Mouse (Mus musculus) cerebellum, postnatal 4 days (tissue): Measurements from ENCODE around the gene Dusp10.
A peak's percentile ranks its signal among the peaks of the same experiment; 100 is the strongest.

Source experiments
- DNase-seq, 2 experiments: peaks; one replicate each; pipeline ENCODE4 v3.0.0; 2022; ENCODE audit warnings: low spot score in 2 of 2, mixed read lengths in 1 of 2

The Dusp10 gene

GRCm38 (mm10) chr1:184030070-184030802 lies 17.1 kb downstream of the Dusp10 start:
- no peak for DNase-seq

- DNase-seq, result no peak
These were observed 19.7 kb downstream of the Dusp10 start for GRCm38 (mm10) chr1:184032682-184033389.

- peak in 1 of 2 experiments; percentile 48 for DNase-seq
These were observed 20.4 kb downstream of the Dusp10 start for GRCm38 (mm10) chr1:184033390-184034010.

GRCm38 (mm10) chr1:184034011-184034557 lies 21.0 kb downstream of the Dusp10 start, which contains the start of gene 1700056E22Rik:
1700056E22Rik (minus strand) TSS chr1:184034301.
- DNase-seq, result peak; percentile 95 to 97

- peak in 1 of 2 experiments; percentile 28 for DNase-seq
These were observed 21.7 kb downstream of the Dusp10 start for GRCm38 (mm10) chr1:184034741-184035181.

- peak in 1 of 2 experiments; percentile 11 for DNase-seq
These were observed 22.3 kb downstream of the Dusp10 start for GRCm38 (mm10) chr1:184035346-184035903.

GRCm38 (mm10) chr1:184037802-184038201 lies 24.7 kb downstream of the Dusp10 start:
- no peak for DNase-seq

- DNase-seq, result no peak
These were observed 26.2 kb downstream of the Dusp10 start for GRCm38 (mm10) chr1:184039301-184039700.

GRCm38 (mm10) chr1:184040181-184040580 lies 27.1 kb downstream of the Dusp10 start:
- DNase-seq, result no peak

- no peak for DNase-seq
These were observed 27.8 kb downstream of the Dusp10 start for GRCm38 (mm10) chr1:184040906-184041305.

- no peak for DNase-seq
These were observed 28.9 kb downstream of the Dusp10 start for GRCm38 (mm10) chr1:184041778-184042573.

- DNase-seq, result no peak
These were observed 29.6 kb downstream of the Dusp10 start for GRCm38 (mm10) chr1:184042745-184043144.

- DNase-seq, result no peak
These were observed 30.3 kb downstream of the Dusp10 start for GRCm38 (mm10) chr1:184043391-184043790.

- DNase-seq, result no peak
These were observed 33.1 kb downstream of the Dusp10 start for GRCm38 (mm10) chr1:184046070-184046677.

GRCm38 (mm10) chr1:184047818-184048217 lies 34.7 kb downstream of the Dusp10 start:
- DNase-seq, result no peak

GRCm38 (mm10) chr1:184048675-184049418 lies 35.7 kb downstream of the Dusp10 start:
- no peak for DNase-seq

- DNase-seq, result no peak
These were observed 38.2 kb downstream of the Dusp10 start for GRCm38 (mm10) chr1:184051286-184051685.

GRCm38 (mm10) chr1:184051824-184052223 lies 38.7 kb downstream of the Dusp10 start:
- DNase-seq, result no peak

- DNase-seq, result no peak
These were observed 39.2 kb downstream of the Dusp10 start for GRCm38 (mm10) chr1:184052331-184052730.

- no peak for DNase-seq
These were observed 40.0 kb downstream of the Dusp10 start for GRCm38 (mm10) chr1:184053141-184053540.
